Mouse (Mus musculus) thymus, adult 2 months (tissue): ENCODE data around the gene Mcl1.

Experiments used
- CTCF ChIP-seq: fragments of 200-500 bp; IDR thresholded peaks from 2 replicates; pipeline ENCODE4 v1.5.1; 2012; ENCODE audit warnings: mild to moderate bottlenecking, control low read depth, low read length, moderate library complexity, borderline replicate concordance; ENCODE audit not compliant: control insufficient read depth, poor library complexity, insufficient read depth; ENCODE audit errors: extremely low read depth
- POLR2A ChIP-seq: fragments of 200-500 bp; IDR thresholded peaks from 2 replicates; pipeline ENCODE4 v1.6.1; 2012; ENCODE audit warnings: mild to moderate bottlenecking, low read length, control low read depth, moderate library complexity; ENCODE audit not compliant: control insufficient read depth, poor library complexity, insufficient read depth; ENCODE audit errors: extremely low read depth

- no peak for TF ChIP-seq CTCF
- 0 out of 2 replicates have a peak, but pooled peaks have one; percentile 36 for TF ChIP-seq POLR2A
Measured at GRCm38 (mm10) chr3:95668589-95669308, 10.2 kb downstream of the Mcl1 start.
